ENCODE assay signal across 8 mouse cellular contexts in the genomic region with DNA sequence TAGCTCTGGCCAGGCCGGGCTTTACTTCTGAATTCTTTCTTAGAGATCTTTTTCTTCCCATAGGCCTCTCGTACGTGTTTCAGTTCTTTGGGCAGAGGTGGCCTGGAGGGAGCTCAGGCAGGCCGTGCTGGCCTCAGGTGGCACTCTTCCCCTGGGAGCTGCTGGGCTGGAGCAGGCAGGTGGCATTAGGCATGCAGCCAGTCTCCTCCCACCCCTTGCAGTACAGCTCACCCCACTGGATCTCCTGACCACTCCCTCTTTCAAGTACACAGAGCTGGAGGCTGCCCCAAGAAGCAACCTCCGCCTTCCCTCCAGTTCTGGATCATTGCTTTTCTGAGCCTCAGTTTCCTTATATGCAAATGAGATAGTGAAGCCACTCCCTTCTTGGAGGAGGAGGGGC. TPM values are rescaled to one million over a fixed set of nuclear protein-coding genes. Genes with fewer than 3 reads are reported as not detected.
DNase-seq lines count a peak whose midpoint lies in the region; TF ChIP-seq lines count a peak whose summit lies in the region.

No protein-coding gene starts in this region.

- no peak for TF ChIP-seq POLR2A in heart, adult 2 months (IDR thresholded peaks at IDR 0.05; ENCODE audit: insufficient read depth, low read depth, low read length)

- H3K4me3 ChIP-seq in gastrocnemius, adult 2 months: peak overlapping the region; percentile 35
- H3K4me3 ChIP-seq in brown adipose tissue, adult 24 weeks (ENCODE audit: insufficient read depth, low read depth, low read length): no peak overlapping the region
- no peak overlapping the region for H3K4me3 ChIP-seq in heart, adult 2 months

- TF ChIP-seq CTCF in gastrocnemius, adult 2 months (IDR thresholded peaks at IDR 0.05): no peak
- TF ChIP-seq CTCF in heart, adult 2 months (IDR thresholded peaks at IDR 0.05): no peak

- no peaks in the 10 kb centered on the region for H3K79me2 ChIP-seq in heart, adult 2 months (replicated peaks; ENCODE audit: control insufficient read depth, insufficient read depth, low read length)

- H3K27ac ChIP-seq in gastrocnemius, adult 2 months: peak overlapping the region; percentile 88
- peak overlapping the region; percentile 58 for H3K27ac ChIP-seq in brown adipose tissue, adult 24 weeks (replicated peaks; ENCODE audit: low read depth, low read length)
- H3K27ac ChIP-seq in heart, adult 2 months: no peak overlapping the region; the same call in 1 of the 2 replicates

- peak; percentile 76 for DNase-seq in gastrocnemius, adult 2 months
- no peak for DNase-seq in gastrocnemius, postnatal 4 days (ENCODE audit: low spot score in 2 of 2)
- DNase-seq in kidney, adult 18-20 months: peak; percentile 82
- peak; percentile 67 for DNase-seq in lung, postnatal 10 days
- no peak for DNase-seq in layer of hippocampus, postnatal 36 days
- no peak for DNase-seq in yolk sac, embryonic 10.5 days (ENCODE audit: low spot score)
- no peak for DNase-seq in heart, adult 2 months

- intact Hi-C loops in gastrocnemius, adult 2 months (cut with DNase I): no loop called here
- intact Hi-C loops in heart, adult 2 months (cut with DNase I): no loop called here

- no peak overlapping the region for H3K9ac ChIP-seq in heart, adult 2 months (ENCODE audit: low read depth, low read length)

- 88% methylated on average over 5 of the region's 5 CpGs for WGBS in heart, adult 2 months

- no peaks in the 10 kb centered on the region for H3K36me3 ChIP-seq in heart, adult 2 months (ENCODE audit: control insufficient read depth, insufficient read depth, low read length)

- no peak for TF ChIP-seq EP300 in heart, adult 2 months (IDR thresholded peaks at IDR 0.05; ENCODE audit: insufficient read depth, low read depth, low read length)

- H3K4me1 ChIP-seq in brown adipose tissue, adult 24 weeks (ENCODE audit: control insufficient read depth, insufficient read depth, insufficient read length, low read length): peaks cover 42% of the 10 kb centered on the region
- peaks cover 13% of the 10 kb centered on the region for H3K4me1 ChIP-seq in heart, adult 2 months (ENCODE audit: control insufficient read depth, insufficient read depth, low read length)

- no peaks in the 10 kb centered on the region for H3K27me3 ChIP-seq in heart, adult 2 months (ENCODE audit: control insufficient read depth, insufficient read depth, low read length)

RNA-seq across cellular contexts. Expression of gene Dagla, which starts 26.9 kb away (rescaled TPM):
- 1 to 10 TPM; 7.2 to 8.6 TPM for total RNA-seq in gastrocnemius, adult 2 months (2021)
- 10 to 100 TPM in 1 of 2 experiments, 1 to 10 TPM in 1; 9.3 to 10.4 TPM for total RNA-seq in gastrocnemius, postnatal 4 days (2021)
- polyA plus RNA-seq in brown adipose tissue, adult 24 weeks (2012; ENCODE audit: insufficient read depth, insufficient read length, missing spikeins): 11.9 and 14.2 TPM in 2 replicates
- total RNA-seq in layer of hippocampus, postnatal 36 days (2021): 100 to 1,000 TPM; 122 to 123 TPM
- total RNA-seq in heart, adult 2 months (2021): 1 to 10 TPM; 2.5 to 3.3 TPM
- polyA plus RNA-seq in heart, adult 2 months (2012; rRNA removed): 4.8 and 5.7 TPM in 2 replicates

RNA-seq across cellular contexts. Expression of gene Myrf, which starts 37.2 kb away (rescaled TPM):
- total RNA-seq in gastrocnemius, adult 2 months (2021): not detected
- total RNA-seq in gastrocnemius, postnatal 4 days (2021): under 1 TPM; 0.26 to 0.39 TPM
- 0.44 and 0.50 TPM in 2 replicates for polyA plus RNA-seq in brown adipose tissue, adult 24 weeks (2012; ENCODE audit: insufficient read depth, insufficient read length, missing spikeins)
- total RNA-seq in layer of hippocampus, postnatal 36 days (2021): 10 to 100 TPM; 27.5 to 30.5 TPM
- 1 to 10 TPM; 3.9 to 4.7 TPM for total RNA-seq in heart, adult 2 months (2021)
- 6.0 and 6.5 TPM in 2 replicates for polyA plus RNA-seq in heart, adult 2 months (2012; rRNA removed)

Comparison
In these comparisons a context has a peak if more than half of its experiments do, and no peak if none do; other contexts are left out.
1. DNase-seq: peak in gastrocnemius, adult 2 months (single experiment), kidney, adult 18-20 months (single experiment) and lung, postnatal 10 days (single experiment); none in gastrocnemius, postnatal 4 days (0 of 2), layer of hippocampus, postnatal 36 days (0 of 2), yolk sac, embryonic 10.5 days (single experiment) and heart, adult 2 months (0 of 2).
2. RNA of gene Dagla, which starts 26.9 kb away (total RNA-seq): 122 to 123 TPM in layer of hippocampus, postnatal 36 days; 9.3 to 10.4 TPM in gastrocnemius, postnatal 4 days, 7.2 to 8.6 TPM in gastrocnemius, adult 2 months and 2.5 to 3.3 TPM in heart, adult 2 months; every median in the first group is over 10 times any median in the second.
3. RNA of gene Myrf, which starts 37.2 kb away (total RNA-seq): 27.5 to 30.5 TPM in layer of hippocampus, postnatal 36 days; 3.9 to 4.7 TPM in heart, adult 2 months, 0.26 to 0.39 TPM in gastrocnemius, postnatal 4 days and not detected in gastrocnemius, adult 2 months; every median in the first group is over 4 times any median in the second.